Mouse (Mus musculus): ENCODE data around the gene Timm8a1. TPM values are rescaled to one million over a fixed set of nuclear protein-coding genes. Genes with fewer than 3 reads are reported as not detected.

The Timm8a1 gene
- polyA plus RNA-seq, 1 experiment: 2.4 TPM

DNA sequence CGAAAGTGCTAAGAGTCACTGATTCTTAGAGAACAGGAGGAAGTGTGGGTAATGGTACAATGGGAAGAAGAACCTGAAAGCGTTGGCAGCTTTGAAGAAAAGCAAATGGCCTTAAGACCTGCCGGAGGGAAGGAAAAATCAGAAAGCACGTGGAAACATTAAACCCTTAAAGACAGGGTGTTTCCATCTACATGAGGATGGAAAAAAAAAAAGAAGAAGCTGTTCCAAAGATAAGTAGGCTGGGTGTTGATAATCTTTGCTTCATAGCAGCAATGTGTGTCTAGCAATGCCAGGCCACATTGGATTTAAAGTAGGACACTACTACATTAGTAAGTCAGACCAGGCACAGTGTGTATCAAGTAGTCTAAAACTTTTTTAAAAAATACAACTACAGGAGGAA, 16.4 kb downstream of the Timm8a1 start:
- DNase-seq (ENCODE audit: low read depth): no peak

DNA sequence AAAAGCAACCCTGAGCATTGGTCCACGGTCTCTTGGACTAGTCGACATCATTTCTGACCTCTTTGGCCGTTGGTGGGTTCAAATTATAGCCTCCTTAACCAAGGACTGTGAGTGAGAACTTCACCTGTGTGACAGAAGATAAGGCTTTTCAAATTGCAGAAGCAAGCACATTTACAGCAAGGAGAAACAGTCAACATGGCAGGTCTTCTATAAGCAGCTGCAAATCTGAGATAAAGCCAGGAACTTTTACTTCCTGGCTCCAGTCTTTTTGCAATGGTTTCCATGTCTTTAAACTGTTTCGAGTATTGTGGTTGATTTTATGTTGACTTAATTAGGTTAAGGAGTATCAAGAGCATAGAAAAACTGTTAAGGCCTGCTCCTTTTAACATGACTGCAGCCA, 17.9 kb downstream of the Timm8a1 start:
- no peak for DNase-seq (ENCODE audit: low read depth)

DNA sequence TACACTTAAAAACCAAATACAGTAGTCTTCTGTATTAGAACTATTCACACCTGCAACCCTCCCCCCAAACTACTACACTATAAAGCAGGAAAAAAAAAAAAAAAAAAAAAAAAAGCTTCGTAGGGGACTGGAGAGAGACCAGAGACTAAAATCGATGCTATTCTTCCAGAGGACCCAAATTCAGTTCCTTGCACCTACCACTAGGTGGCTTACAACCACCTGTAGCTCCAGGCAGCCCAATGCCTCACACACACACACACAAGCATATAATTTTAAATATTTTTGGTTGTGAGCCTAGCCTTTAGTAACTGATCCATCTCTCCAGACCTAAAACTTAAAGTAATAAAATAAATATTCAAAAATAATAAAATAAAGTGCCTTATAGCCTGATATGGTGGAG, 32.2 kb downstream of the Timm8a1 start:
- no peak for DNase-seq (ENCODE audit: low read depth)

GRCm38 (mm10) chrX:134507977-134508376, 33.7 kb downstream of the Timm8a1 start:
- no peak for DNase-seq (ENCODE audit: low read depth)

GRCm38 (mm10) chrX:134500651-134501050, 41.0 kb downstream of the Timm8a1 start:
- DNase-seq (ENCODE audit: low read depth): no peak

Other genes with a start within 250 kb of the Timm8a1 start
- 0.63 and 1.0 TPM in 2 replicates for gene Tmem35a, start 246.6 kb downstream of the Timm8a1 start, polyA plus RNA-seq (2012; rRNA removed)
- 0.27 and 0.43 TPM in 2 replicates for gene Cenpi, start 233.8 kb downstream of the Timm8a1 start, polyA plus RNA-seq (2012; rRNA removed)
- gene Drp2, start 137.3 kb downstream of the Timm8a1 start, polyA plus RNA-seq (2012; rRNA removed): 0.81 and 1.3 TPM in 2 replicates
- not detected in 2 replicates for gene Taf7l, start 65.4 kb downstream of the Timm8a1 start, polyA plus RNA-seq (2012; rRNA removed)
- 0.94 and 1.0 TPM in 2 replicates for gene Btk, start 41.7 kb upstream of the Timm8a1 start, polyA plus RNA-seq (2012; rRNA removed)
- gene Rpl36a, start 43.8 kb upstream of the Timm8a1 start, polyA plus RNA-seq (2012; rRNA removed): 151 and 203 TPM in 2 replicates
- 3.8 and 4.8 TPM in 2 replicates for gene Gla, start 59.3 kb upstream of the Timm8a1 start, polyA plus RNA-seq (2012; rRNA removed)
- 15.6 and 25.7 TPM in 2 replicates for gene Hnrnph2, start 59.3 kb upstream of the Timm8a1 start, polyA plus RNA-seq (2012; rRNA removed)
- gene Armcx4, start 144.7 kb upstream of the Timm8a1 start, polyA plus RNA-seq (2012; rRNA removed): 2.0 and 3.2 TPM in 2 replicates
- gene Armcx1, start 176.1 kb upstream of the Timm8a1 start, polyA plus RNA-seq (2012; rRNA removed): 11.9 and 17.5 TPM in 2 replicates
- gene Armcx6, start 209.6 kb upstream of the Timm8a1 start, polyA plus RNA-seq (2012; rRNA removed): 23.4 and 32.2 TPM in 2 replicates
- 16.9 and 24.8 TPM in 2 replicates for gene Armcx3, start 214.7 kb upstream of the Timm8a1 start, polyA plus RNA-seq (2012; rRNA removed)